ENCODE assay signal across 8 mouse cellular contexts in genomic region chr5:3223819-3224218, GRCm38 (mm10).
DNase-seq lines count a peak whose midpoint lies in the region; ATAC-seq and TF ChIP-seq lines count a peak whose summit lies in the region.
"Not testable (repeated sequence)": the region's sequence is repeated elsewhere in the genome, so short reads cannot be mapped to it uniquely, and the experiment has no call there.

No protein-coding gene starts in this region.

- ATAC-seq in forebrain, postnatal 0 days; hindbrain, embryonic 11.5 days (ENCODE audit: low FRiP score): not testable (repeated sequence)

- H3K27ac ChIP-seq in forebrain, postnatal 0 days (ENCODE audit: low read depth, low read length); hindbrain, embryonic 11.5 days (ENCODE audit: low read depth, low read length): not testable (repeated sequence)

- not testable (repeated sequence) for H3K36me3 ChIP-seq in forebrain, postnatal 0 days (ENCODE audit: insufficient read depth); hindbrain, embryonic 11.5 days (ENCODE audit: control insufficient read depth, insufficient read depth, low read length)

- not testable (repeated sequence) for H3K9ac ChIP-seq in forebrain, postnatal 0 days; hindbrain, embryonic 11.5 days (ENCODE audit: low read depth, low read length)

- not testable (repeated sequence) for H3K4me3 ChIP-seq in forebrain, postnatal 0 days (ENCODE audit: low read depth, low read length); hindbrain, embryonic 11.5 days (ENCODE audit: low read depth, low read length)

- not testable (repeated sequence) for H3K4me1 ChIP-seq in forebrain, postnatal 0 days (ENCODE audit: insufficient read depth); hindbrain, embryonic 11.5 days (replicated peaks; ENCODE audit: control insufficient read depth, insufficient read depth, low read length)

- H3K4me2 ChIP-seq in forebrain, postnatal 0 days (ENCODE audit: low read depth); hindbrain, embryonic 11.5 days (replicated peaks; ENCODE audit: low read depth, low read length): not testable (repeated sequence)

- peak; percentile 82 for DNase-seq in 416B (ENCODE audit: low read depth)
- peak; percentile 84 for DNase-seq in NIH3T3 (ENCODE audit: low read depth)
- peak; percentile 22 for DNase-seq in c-Kit-positive CD71-negative TER-119-negative erythroid progenitor cells, embryonic 14.5 days (ENCODE audit: low read depth)
- DNase-seq in forebrain, postnatal 0 days, result peak; percentile 23
- peak; percentile 8 for DNase-seq in hindbrain, embryonic 11.5 days (ENCODE audit: low spot score)
- DNase-seq in kidney, postnatal 36 days, result peak; percentile 25 to 45
- DNase-seq in lung, postnatal 25 days (ENCODE audit: low spot score), result peak; percentile 51
- peak; percentile 4 for DNase-seq in retina, postnatal 7 days (ENCODE audit: low read depth, low spot score)

- WGBS in forebrain, postnatal 0 days, result 72% methylated on average over 4 of the region's 4 CpGs
- 79% methylated on average over 4 of the region's 4 CpGs for WGBS in hindbrain, embryonic 11.5 days

- not testable (repeated sequence) for H3K9me3 ChIP-seq in forebrain, postnatal 0 days (ENCODE audit: low read length); hindbrain, embryonic 11.5 days (ENCODE audit: control insufficient read depth, low read length)

- not testable (repeated sequence) for TF ChIP-seq CTCF in forebrain, postnatal 0 days (IDR thresholded peaks at IDR 0.05; ENCODE audit: low read depth)

- not testable (repeated sequence) for H3K27me3 ChIP-seq in forebrain, postnatal 0 days (ENCODE audit: insufficient read depth, low read length); hindbrain, embryonic 11.5 days (ENCODE audit: control insufficient read depth, insufficient read depth, low read length)

Comparison
In these comparisons a context has a peak if more than half of its experiments do, and no peak if none do; other contexts are left out.
1. DNase-seq: peak in every context shown above with its lines; median percentile 84 in NIH3T3; 82 in 416B; 51 in lung, postnatal 25 days; 35 in kidney, postnatal 36 days; 23 in forebrain, postnatal 0 days; 22 in c-Kit-positive CD71-negative TER-119-negative erythroid progenitor cells, embryonic 14.5 days; 8 in hindbrain, embryonic 11.5 days; 4 in retina, postnatal 7 days.